Mouse (Mus musculus): ENCODE measurements around the gene Rtl3.

The Rtl3 gene

GRCm38 (mm10) chrX:106840409-106840808 is at the start of gene Rtl3:
TSS of gene Rtl3 (minus strand) at chrX:106840644.
- DNase-seq, result no peak

GRCm38 (mm10) chrX:106872315-106872714 is 31.9 kb upstream of the Rtl3 start:
- DNase-seq, result no peak

GRCm38 (mm10) chrX:106871894-106872293 is 31.4 kb upstream of the Rtl3 start:
- DNase-seq, result no peak

GRCm38 (mm10) chrX:106871426-106871825 is 31.0 kb upstream of the Rtl3 start:
- DNase-seq, result no peak

- DNase-seq, result no peak
These were observed 13.3 kb upstream of the Rtl3 start for GRCm38 (mm10) chrX:106853523-106854300.

- DNase-seq, result peak; percentile 14
These were observed 853 bp downstream of the Rtl3 start for GRCm38 (mm10) chrX:106839591-106839990.

- no peak for DNase-seq
These were observed 9.9 kb downstream of the Rtl3 start for GRCm38 (mm10) chrX:106830494-106830893.

GRCm38 (mm10) chrX:106809560-106810226 is 30.8 kb downstream of the Rtl3 start:
- DNase-seq, result no peak

GRCm38 (mm10) chrX:106804387-106804786 is 36.1 kb downstream of the Rtl3 start:
- DNase-seq, result no peak

GRCm38 (mm10) chrX:106794686-106795085 is 45.8 kb downstream of the Rtl3 start:
- peak; percentile 43 for DNase-seq
